Mouse (Mus musculus): ENCODE measurements around the gene Asb1. TPM values are rescaled to one million over a fixed set of nuclear protein-coding genes. Genes with fewer than 3 reads are reported as not detected.

The Asb1 gene
- polyA plus RNA-seq, 1 experiment = 15.9 TPM

DNA sequence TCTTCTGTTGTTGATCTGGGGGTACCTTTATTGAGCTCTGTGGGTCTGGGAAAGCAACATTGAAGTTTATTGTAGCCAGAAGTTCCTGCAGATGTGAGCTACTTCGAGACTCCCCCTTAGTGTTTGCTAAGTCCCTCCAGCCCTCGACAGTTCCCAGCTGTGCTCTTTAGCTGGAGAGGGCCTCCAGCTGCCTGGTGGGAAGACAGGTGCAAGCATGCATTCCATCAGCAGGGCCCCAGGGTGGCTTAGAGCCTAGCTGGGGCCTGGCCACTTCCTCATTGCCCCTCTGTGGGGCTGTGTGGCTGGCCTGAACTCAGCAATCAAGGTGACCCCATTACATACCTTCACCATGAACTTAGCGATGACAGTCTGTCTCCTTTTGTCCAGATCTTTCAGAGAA lies 35.7 kb upstream of the Asb1 start:
- H3K4me1 ChIP-seq (ENCODE audit: control insufficient read depth, insufficient read depth, insufficient read length) = no peaks in the 10 kb centered on the region
- 67% methylated on average over 3 of the region's 3 CpGs for WGBS
- H3K27ac ChIP-seq (ENCODE audit: insufficient read depth, low read length) = no peak overlapping the region
- TF ChIP-seq POLR2A (IDR thresholded peaks at IDR 0.05; ENCODE audit: low read depth, low read length) (no peak), CTCF (IDR thresholded peaks at IDR 0.05; ENCODE audit: extremely low read depth, insufficient read depth, insufficient read length, insufficient replicate concordance) (no peak)
- H3K36me3 ChIP-seq (ENCODE audit: control insufficient read depth, insufficient read depth, low read length) = no peaks in the 10 kb centered on the region; the same call in 1 of the 2 replicates
- H3K27me3 ChIP-seq (ENCODE audit: control insufficient read depth, insufficient read depth, low read length) = no peaks in the 10 kb centered on the region
- no peak overlapping the region for H3K4me3 ChIP-seq (ENCODE audit: extremely low read depth, insufficient read depth, insufficient read length)
- DNase-seq (ENCODE audit: low read depth in 1 of 2, low spot score in 2 of 2) = no peak

DNA sequence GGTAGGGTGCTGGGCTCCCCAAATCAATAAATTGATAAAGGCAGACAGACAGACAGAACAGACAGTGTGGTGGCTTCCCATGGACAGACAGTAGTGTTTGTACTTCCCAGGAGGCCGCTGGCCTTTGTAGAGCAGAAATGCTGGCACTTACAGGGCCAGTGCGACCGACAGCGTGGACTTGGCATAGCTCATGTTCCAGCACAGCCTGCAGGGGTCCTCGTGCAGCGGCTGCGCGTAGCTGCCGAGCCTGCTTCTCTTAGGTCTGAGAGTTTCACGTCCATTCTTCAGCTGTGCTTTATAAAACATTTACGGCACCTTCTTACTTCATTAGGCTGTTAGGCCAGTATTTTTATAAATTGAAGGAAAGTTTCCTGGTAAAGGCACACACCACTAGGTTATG lies 25.4 kb upstream of the Asb1 start:
- WGBS = 91% methylated on average over 11 of the region's 11 CpGs
- Histone ChIP-seq H3K27ac (ENCODE audit: insufficient read depth, low read length) (no peak overlapping the region), H3K4me3 (ENCODE audit: extremely low read depth, insufficient read depth, insufficient read length) (no peak overlapping the region), H3K4me1 (ENCODE audit: control insufficient read depth, insufficient read depth, insufficient read length) (no peaks in the 10 kb centered on the region), H3K27me3 (ENCODE audit: control insufficient read depth, insufficient read depth, low read length) (no peaks in the 10 kb centered on the region), H3K36me3 (ENCODE audit: control insufficient read depth, insufficient read depth, low read length) (no peaks in the 10 kb centered on the region)
- no peak for TF ChIP-seq POLR2A (IDR thresholded peaks at IDR 0.05; ENCODE audit: low read depth, low read length)
- TF ChIP-seq CTCF (IDR thresholded peaks at IDR 0.05; ENCODE audit: extremely low read depth, insufficient read depth, insufficient read length, insufficient replicate concordance) = no peak
- no peak for DNase-seq (ENCODE audit: low read depth in 1 of 2, low spot score in 2 of 2)

DNA sequence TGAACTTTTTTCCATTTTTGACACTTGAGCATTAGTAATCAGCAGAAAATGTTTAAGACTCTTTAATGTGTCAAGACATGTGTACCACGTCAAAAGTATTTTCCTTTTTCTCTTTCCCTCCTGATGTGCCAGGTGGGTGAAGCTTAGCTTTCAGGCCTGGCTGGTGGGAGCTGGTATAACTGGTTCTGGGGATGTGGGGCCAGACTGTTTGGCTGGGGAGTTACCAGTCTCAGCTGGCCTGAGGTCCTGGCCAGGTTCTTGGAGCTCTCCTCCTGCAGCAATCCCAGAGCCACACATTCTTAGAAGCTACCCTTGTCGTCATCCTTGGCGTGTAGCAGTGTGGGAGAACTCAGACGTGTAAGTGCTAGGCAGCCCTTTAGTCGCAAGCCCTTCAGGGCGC lies 24.7 kb upstream of the Asb1 start:
- Histone ChIP-seq H3K4me3 (ENCODE audit: extremely low read depth, insufficient read depth, insufficient read length) (no peak overlapping the region), H3K36me3 (ENCODE audit: control insufficient read depth, insufficient read depth, low read length) (peaks cover 1% of the 10 kb centered on the region; the same call in 1 of the 2 replicates), H3K4me1 (ENCODE audit: control insufficient read depth, insufficient read depth, insufficient read length) (no peaks in the 10 kb centered on the region), H3K27ac (ENCODE audit: insufficient read depth, low read length) (no peak overlapping the region), H3K27me3 (ENCODE audit: control insufficient read depth, insufficient read depth, low read length) (no peaks in the 10 kb centered on the region)
- 96% methylated on average over 6 of the region's 6 CpGs for WGBS
- no peak for DNase-seq (ENCODE audit: low read depth in 1 of 2, low spot score in 2 of 2)
- TF ChIP-seq CTCF (IDR thresholded peaks at IDR 0.05; ENCODE audit: extremely low read depth, insufficient read depth, insufficient read length, insufficient replicate concordance) (no peak), POLR2A (IDR thresholded peaks at IDR 0.05; ENCODE audit: low read depth, low read length) (no peak)

DNA sequence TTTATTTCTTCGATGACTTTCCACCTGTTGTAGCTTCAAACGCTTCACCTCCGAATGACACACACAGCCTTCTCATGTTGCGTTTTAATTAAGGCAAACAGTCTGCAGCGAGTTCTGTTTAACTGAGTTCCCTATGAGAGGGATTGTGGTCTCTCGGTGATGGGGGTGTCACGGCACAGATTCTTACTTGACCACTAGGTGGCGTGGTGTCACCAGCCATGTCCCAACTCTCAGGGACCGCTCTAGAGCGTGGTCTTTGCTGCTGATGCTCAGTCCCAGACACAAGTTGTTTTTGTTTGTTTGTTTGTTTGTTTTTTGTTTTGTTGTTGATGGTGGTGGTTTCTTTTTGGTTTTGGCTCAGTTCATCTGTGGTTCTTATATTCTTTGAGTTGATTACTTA lies 16.6 kb upstream of the Asb1 start:
- H3K27me3 ChIP-seq (ENCODE audit: control insufficient read depth, insufficient read depth, low read length) = no peaks in the 10 kb centered on the region
- WGBS = 26% methylated on average over 10 of the region's 10 CpGs
- H3K4me3 ChIP-seq (ENCODE audit: extremely low read depth, insufficient read depth, insufficient read length) = no peak overlapping the region
- no peaks in the 10 kb centered on the region for H3K4me1 ChIP-seq (ENCODE audit: control insufficient read depth, insufficient read depth, insufficient read length)
- H3K27ac ChIP-seq (ENCODE audit: insufficient read depth, low read length) = no peak overlapping the region
- peak; percentile 28 to 47 for DNase-seq (ENCODE audit: low read depth in 1 of 2, low spot score in 2 of 2)
- H3K36me3 ChIP-seq (ENCODE audit: control insufficient read depth, insufficient read depth, low read length) = peaks cover 9% of the 10 kb centered on the region
- TF ChIP-seq POLR2A (IDR thresholded peaks at IDR 0.05; ENCODE audit: low read depth, low read length) (no peak), CTCF (IDR thresholded peaks at IDR 0.05; ENCODE audit: extremely low read depth, insufficient read depth, insufficient read length, insufficient replicate concordance) (peak; percentile 89; the same call in 1 of the 2 replicates)

DNA sequence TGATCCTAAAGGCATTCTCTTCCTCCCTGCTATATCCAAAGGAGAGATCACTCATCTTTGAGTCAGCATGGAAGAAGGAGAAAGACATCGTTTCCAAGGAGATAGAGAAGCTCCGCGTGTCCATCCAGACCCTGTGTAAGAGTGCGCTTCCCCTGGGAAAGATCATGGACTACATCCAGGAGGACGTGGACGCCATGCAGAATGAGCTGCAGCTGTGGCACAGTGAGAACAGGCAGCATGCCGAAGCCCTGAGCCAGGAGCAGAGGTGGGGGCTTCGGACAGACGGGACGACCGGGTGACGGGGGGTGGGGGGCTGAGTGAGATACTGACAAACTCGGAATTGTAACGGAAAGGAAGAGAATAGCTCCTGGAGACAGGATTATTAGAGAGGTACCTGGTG lies 14.5 kb upstream of the Asb1 start:
- Histone ChIP-seq H3K27me3 (ENCODE audit: control insufficient read depth, insufficient read depth, low read length) (no peaks in the 10 kb centered on the region), H3K27ac (ENCODE audit: insufficient read depth, low read length) (no peak overlapping the region), H3K36me3 (ENCODE audit: control insufficient read depth, insufficient read depth, low read length) (peaks cover 8% of the 10 kb centered on the region), H3K4me3 (ENCODE audit: extremely low read depth, insufficient read depth, insufficient read length) (no peak overlapping the region), H3K4me1 (ENCODE audit: control insufficient read depth, insufficient read depth, insufficient read length) (no peaks in the 10 kb centered on the region)
- no peak for DNase-seq (ENCODE audit: low read depth in 1 of 2, low spot score in 2 of 2)
- 96% methylated on average over 14 of the region's 14 CpGs for WGBS
- TF ChIP-seq CTCF (IDR thresholded peaks at IDR 0.05; ENCODE audit: extremely low read depth, insufficient read depth, insufficient read length, insufficient replicate concordance) = no peak

DNA sequence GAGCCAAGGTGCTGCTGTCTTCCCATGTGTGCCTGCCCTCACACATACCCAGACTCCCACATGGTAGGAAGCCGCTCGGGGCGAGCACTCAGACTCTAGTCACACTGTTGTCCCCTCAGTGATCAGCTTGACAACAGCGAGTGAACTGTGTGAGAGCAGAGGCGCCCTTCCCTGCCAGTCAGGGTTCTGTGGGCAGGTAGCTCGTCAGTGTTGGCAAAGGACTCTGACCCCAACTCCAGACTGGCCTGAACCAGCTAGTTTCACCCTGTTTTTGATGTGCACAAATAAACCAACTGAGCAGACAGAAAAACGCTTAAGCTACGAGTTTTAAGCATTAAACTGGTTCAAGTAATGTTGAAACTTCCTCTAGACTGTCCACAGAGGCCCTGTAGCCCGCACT lies 10.2 kb upstream of the Asb1 start:
- 94% methylated on average over 9 of the region's 9 CpGs for WGBS
- Histone ChIP-seq H3K36me3 (ENCODE audit: control insufficient read depth, insufficient read depth, low read length) (peaks cover 4% of the 10 kb centered on the region; the same call in 1 of the 2 replicates), H3K4me3 (ENCODE audit: extremely low read depth, insufficient read depth, insufficient read length) (no peak overlapping the region), H3K27me3 (ENCODE audit: control insufficient read depth, insufficient read depth, low read length) (no peaks in the 10 kb centered on the region), H3K27ac (ENCODE audit: insufficient read depth, low read length) (no peak overlapping the region), H3K4me1 (ENCODE audit: control insufficient read depth, insufficient read depth, insufficient read length) (no peaks in the 10 kb centered on the region)
- TF ChIP-seq CTCF (IDR thresholded peaks at IDR 0.05; ENCODE audit: extremely low read depth, insufficient read depth, insufficient read length, insufficient replicate concordance) (no peak), POLR2A (IDR thresholded peaks at IDR 0.05; ENCODE audit: low read depth, low read length) (no peak)
- no peak for DNase-seq (ENCODE audit: low read depth in 1 of 2, low spot score in 2 of 2)

DNA sequence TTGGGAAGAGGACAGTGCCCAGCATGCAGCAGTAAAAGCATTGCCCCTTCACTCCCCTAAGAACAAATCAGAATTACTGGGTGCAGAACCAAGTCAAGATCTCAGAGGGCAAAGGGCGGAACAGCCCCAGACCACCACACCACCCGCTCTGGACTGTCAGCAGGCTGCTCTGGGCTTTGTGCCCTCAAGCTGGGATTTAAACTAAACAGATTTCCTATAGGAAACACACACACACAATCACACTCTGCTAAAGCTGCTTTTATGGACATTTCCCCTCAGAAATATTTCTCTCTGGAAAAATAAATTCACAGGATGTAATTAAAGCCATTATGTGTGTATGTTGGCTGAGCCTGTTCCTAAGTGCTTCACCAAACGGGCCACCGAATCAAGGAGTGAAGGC lies 8.1 kb upstream of the Asb1 start:
- H3K4me1 ChIP-seq (ENCODE audit: control insufficient read depth, insufficient read depth, insufficient read length) = no peaks in the 10 kb centered on the region
- 96% methylated on average over 4 of the region's 4 CpGs for WGBS
- TF ChIP-seq POLR2A (IDR thresholded peaks at IDR 0.05; ENCODE audit: low read depth, low read length) = no peak
- no peak for TF ChIP-seq CTCF (IDR thresholded peaks at IDR 0.05; ENCODE audit: extremely low read depth, insufficient read depth, insufficient read length, insufficient replicate concordance)
- H3K27me3 ChIP-seq (ENCODE audit: control insufficient read depth, insufficient read depth, low read length) = no peaks in the 10 kb centered on the region
- H3K27ac ChIP-seq (ENCODE audit: insufficient read depth, low read length) = no peak overlapping the region
- peaks cover 3% of the 10 kb centered on the region; the same call in 1 of the 2 replicates for H3K36me3 ChIP-seq (ENCODE audit: control insufficient read depth, insufficient read depth, low read length)
- DNase-seq (ENCODE audit: low read depth in 1 of 2, low spot score in 2 of 2) = no peak
- no peak overlapping the region for H3K4me3 ChIP-seq (ENCODE audit: extremely low read depth, insufficient read depth, insufficient read length)
